Mouse (Mus musculus) cerebellum, postnatal 4 days (tissue): Measurements from ENCODE around the gene Gm10147.
"Not testable (repeated sequence)": the region's sequence is repeated elsewhere in the genome, so short reads cannot be mapped to it uniquely, and the experiment has no call there.

Experiments used
- DNase-seq, 2 experiments: peaks; one replicate each; pipeline ENCODE4 v3.0.0; 2022; ENCODE audit warnings: low spot score in 2 of 2, mixed read lengths in 1 of 2

Gm10147 gene

GRCm38 (mm10) chrX:28607742-28608141, at the start of gene Gm10147:
Gm10147 (minus strand) TSS chrX:28607842.
- DNase-seq: not testable (repeated sequence)
